Mouse (Mus musculus): Measurements from ENCODE around the gene Cela3a.
"Not testable (repeated sequence)": the region's sequence is repeated elsewhere in the genome, so short reads cannot be mapped to it uniquely, and the experiment has no call there.

The Cela3a gene

DNA sequence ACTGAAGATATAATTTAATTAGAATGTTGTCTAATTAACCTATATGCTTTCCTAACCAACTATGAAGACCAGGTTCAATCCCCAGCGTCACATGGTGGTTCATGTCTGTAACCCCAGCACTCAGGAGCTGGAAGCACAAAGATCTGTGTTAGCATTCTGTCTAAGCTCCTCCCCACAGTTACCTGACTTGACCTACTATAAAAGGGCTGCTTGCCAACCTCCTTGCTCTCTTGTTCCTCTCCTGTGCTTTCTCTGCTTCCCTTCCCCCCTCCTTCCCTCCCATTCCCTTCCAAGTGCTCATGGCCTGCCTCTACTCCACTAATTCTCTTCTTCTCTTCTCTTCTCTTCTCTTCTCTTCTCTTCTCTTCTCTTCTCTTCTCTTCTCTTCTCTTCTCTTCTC lies 5.3 kb upstream of the Cela3a start:
- no peak for DNase-seq (ENCODE audit: low read depth, low spot score)

DNA sequence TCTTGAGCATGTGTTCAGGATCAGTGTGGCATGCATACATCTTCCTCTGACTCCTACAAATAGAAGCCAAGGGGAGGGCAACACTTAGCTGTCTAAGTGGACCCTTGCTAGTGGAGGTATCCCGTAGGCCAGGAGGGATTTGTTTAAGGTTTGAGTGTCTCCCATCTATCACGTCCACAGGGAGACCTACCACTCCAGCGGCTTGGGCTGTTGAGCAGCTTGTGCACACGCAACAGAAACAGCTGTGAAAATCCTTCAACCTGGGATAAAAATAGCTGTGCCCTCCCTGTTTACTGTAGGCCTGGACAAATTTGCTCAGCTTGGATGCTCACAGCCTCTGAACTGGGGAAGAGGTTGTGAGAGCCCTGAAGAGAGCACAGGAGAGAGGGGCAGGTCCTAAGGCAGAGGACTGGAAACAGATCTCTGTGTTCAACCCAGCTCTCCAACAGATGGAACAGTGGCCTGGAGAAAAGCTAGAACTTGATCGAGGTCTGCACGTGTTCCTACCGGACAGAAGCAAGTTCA lies 2.7 kb upstream of the Cela3a start:
- DNase-seq (ENCODE audit: low read depth, low spot score), result not testable (repeated sequence)

DNA sequence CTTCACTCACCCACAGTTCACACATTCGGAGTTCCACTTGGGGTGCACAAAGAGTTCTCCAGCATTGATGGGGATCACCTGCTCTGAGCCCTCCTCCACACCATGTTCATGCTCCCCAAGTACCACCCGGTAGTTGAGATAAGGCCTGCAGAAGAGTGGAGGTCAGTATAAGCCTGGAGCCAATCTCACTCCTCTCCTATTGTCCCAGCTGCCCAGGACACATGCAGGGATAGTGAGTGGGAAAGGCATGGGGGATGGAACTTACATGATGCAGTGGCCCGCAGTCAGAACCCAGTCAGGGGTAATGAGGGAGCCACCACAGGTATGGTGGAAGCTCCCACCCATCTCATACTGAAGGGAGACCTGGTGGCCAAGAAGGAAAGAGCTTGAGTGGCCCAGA lies 4.0 kb downstream of the Cela3a start:
- DNase-seq (ENCODE audit: low read depth, low spot score), result no peak

DNA sequence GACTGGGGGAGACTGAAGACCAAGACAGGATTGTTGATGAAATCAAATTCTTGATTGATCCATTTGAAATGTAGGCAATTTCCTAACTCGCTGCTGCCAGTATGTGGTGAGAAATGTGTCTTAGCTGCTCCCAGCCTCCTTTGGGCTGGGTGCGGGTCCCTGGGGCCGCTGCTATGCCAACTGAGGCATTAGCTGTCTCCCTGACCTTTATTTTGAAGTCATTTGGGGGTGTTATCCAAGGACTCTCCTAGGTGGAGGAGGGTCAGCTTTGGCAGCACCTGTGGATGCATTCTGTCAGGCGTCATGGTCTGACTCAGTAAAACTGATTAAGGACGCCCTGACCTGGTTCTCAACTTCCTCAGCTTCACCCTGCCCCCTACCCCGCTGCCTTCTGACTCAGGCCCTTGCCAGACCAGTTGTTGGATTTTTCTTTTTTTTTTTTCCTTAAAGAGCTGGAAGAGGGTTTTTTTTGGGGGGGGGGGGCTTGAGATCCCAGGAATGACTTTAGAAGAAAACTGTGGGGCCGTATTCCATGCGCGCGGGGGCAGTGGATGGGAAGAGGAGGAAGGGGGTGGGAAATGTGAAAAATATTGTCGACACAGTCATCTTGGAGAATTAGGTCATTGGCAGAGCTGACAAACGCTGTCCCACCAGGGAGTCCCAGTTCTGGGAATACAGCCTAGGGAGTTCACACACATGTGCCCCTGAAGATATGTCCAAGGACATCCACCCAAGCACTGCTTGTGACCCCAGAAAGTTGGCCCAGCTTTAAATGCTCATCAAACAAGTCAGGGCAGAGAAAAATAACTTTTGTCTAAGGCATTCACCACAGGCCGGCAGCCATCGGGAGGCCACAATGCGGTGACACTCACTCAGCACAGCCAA lies 12.7 kb downstream of the Cela3a start:
- DNase-seq (ENCODE audit: low read depth, low spot score), result no peak

DNA sequence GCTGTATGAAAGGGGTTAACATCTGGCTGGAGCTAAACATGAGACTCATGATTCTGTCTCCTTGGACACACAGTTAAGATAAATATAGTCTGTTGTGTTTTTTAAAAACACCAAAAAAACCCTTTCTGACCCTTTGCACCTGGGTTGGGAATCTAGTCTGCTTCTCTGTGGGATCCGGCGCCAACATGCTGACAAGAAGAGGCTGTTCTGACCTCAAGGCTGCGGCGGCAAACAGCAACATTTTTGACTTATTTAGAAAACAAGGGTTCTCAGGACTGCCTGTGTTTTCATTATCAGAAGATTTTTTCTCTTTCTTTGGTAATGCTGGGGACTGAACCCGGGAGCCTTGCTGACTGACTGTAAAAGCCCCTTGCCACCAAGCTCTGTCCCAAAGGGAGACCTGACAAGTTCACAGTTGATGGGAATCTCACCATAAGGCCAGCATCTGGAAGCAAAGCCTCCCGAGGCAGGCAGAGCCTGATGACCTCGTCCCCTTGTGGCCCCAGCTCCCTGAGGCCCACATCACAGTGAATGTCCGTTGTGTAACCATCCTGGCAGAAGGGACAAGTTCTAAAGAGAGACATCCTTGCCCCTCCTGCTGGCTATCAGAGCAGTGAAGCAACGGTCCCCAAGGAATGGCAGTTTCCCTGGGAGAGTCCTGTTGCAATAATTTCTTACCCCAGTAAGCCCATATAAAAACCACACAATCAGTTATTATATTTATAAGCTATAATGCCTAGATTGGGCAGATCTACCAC lies 16.0 kb downstream of the Cela3a start:
- no peak for DNase-seq (ENCODE audit: low read depth, low spot score)

DNA sequence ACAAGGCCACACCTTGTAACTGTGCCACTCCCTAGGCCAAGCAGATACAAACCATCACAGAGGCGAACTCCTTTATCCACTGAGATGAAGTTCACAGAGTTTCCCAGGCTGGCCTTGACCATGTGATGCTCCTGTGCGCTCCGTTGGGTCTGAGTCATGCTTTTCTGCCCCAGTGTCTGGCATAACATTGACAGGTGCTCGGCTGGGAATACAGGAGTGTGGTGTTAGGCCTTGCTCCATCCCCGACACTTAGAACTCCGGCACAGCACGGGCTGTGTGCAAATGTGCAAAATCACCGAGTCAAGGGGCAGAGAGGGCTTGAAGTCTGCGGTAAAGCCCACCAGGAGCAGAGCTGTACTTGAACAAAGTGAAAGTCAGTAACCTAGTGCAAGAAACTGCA lies 16.7 kb downstream of the Cela3a start:
- DNase-seq (ENCODE audit: low read depth, low spot score), result peak; percentile 21

DNA sequence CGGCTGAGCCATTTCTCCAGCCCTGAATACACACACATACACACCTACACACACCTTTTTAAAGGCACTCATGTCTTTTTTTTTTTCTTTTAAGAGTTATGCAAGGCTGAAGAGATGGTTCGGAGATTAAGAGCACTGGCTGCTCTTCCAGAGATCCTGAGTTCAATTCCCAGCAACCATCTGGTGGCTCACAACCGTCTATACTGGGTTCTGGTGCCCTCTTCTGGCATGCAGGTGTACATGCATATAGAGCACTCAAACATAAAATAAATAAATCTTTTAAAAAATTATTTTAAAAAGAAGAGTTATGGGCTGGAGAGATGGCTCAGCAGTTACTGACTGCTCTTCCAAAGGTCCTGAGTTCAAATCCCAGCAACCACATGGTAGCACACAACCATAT lies 18.3 kb downstream of the Cela3a start:
- peak; percentile 57 for DNase-seq (ENCODE audit: low read depth, low spot score)

DNA sequence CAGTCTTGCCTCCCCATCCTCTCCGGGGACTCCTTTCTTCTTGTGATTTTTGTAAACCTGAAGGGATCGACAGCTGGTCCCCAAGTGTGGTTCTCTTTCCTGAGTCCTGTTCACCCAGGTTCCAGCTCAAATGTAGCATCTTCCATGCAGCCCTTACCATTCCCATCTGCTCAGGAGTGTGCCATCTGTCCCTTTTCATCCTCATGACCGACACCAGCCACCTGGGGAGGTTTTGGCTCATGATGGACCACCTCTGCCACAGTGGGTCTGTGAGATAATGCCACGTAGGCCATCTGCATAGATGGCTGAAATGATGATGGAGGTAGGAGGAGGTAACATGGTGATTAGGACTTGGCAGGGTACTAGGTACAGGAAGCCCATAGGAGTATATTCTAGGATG lies 19.4 kb downstream of the Cela3a start:
- no peak for DNase-seq (ENCODE audit: low read depth, low spot score)

DNA sequence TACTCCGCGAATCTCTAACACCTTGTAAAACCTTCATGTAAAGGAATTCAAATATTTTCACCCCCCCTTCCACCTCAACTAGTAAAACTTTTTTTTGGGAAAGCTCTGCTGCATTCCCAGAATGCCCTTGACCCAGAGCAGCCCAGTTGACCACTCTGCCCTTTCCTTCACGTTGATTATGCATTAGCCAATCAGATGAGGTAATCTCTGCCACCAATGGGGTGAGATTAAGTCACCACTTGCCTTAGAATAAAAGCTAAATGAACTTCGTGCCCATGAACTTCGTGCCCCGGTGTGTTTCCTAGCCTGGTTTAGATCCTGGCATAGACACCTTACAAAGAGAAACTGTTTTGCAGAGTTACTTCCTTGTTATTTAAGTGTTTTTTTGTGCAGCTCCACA lies 20.6 kb downstream of the Cela3a start:
- DNase-seq (ENCODE audit: low read depth, low spot score), result no peak

DNA sequence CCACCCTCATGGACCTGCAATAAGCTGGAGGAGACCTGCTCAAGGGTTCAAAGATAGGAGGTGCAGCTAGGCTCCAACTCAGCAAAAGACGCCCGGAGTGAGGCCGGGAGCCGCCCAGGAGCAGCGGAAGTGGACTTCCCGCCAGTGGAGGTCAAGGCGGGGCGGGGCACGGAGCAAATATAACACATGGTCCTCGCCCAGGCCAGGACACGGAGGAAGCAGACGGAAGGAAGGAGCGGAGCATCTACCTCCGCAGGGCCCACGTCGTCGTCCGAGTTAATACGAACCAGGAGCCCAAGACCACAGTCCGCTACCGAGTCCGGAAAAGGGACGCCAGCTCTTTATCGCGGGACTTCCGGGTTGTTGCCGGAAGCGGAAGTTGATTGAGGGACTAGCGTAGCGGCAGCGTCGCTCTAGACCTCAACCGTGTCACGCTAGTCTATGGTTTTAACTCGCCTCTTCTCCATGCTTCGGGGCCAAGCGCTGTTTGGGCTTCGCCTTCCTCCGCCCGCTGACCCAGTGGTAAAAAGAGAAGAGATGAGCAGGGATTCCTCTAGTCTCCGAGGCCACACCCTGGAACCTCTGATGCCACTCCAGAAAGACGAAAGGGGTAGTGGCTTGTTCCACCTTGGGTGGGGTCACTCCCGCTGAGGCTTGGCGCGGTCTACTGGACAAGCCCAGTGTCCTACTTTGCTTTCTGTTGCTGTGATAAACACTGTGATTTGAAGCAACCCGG lies 21.4 kb downstream of the Cela3a start:
- peak; percentile 93 for DNase-seq (ENCODE audit: low read depth, low spot score)

DNA sequence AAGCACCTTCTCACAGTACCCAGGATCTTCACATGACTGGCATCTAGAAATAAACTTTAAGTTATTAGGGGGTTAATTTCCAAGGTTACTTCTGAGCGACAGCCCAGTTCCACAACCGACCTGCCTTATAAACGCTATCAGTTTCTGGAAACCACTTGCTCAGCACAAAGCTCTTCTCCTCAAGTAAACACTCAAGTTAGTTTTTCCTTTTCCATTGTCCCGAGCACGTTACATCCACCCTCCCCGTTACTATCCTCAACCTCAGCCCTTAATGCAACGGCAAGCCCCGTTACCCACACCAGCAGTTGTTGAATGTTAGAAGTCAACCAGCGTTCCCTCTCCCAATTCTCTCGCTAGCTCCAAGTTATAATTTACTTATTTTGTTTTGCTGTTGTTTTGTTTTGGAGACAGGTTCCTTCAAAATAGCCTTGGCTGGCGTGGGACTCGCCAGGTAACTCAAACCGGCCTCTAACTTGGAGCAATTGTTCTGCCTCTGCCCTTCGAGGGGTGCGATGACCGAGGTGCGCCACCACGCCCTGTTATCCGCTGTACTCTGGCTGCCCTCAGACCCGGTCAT lies 22.0 kb downstream of the Cela3a start:
- no peak for DNase-seq (ENCODE audit: low read depth, low spot score)

DNA sequence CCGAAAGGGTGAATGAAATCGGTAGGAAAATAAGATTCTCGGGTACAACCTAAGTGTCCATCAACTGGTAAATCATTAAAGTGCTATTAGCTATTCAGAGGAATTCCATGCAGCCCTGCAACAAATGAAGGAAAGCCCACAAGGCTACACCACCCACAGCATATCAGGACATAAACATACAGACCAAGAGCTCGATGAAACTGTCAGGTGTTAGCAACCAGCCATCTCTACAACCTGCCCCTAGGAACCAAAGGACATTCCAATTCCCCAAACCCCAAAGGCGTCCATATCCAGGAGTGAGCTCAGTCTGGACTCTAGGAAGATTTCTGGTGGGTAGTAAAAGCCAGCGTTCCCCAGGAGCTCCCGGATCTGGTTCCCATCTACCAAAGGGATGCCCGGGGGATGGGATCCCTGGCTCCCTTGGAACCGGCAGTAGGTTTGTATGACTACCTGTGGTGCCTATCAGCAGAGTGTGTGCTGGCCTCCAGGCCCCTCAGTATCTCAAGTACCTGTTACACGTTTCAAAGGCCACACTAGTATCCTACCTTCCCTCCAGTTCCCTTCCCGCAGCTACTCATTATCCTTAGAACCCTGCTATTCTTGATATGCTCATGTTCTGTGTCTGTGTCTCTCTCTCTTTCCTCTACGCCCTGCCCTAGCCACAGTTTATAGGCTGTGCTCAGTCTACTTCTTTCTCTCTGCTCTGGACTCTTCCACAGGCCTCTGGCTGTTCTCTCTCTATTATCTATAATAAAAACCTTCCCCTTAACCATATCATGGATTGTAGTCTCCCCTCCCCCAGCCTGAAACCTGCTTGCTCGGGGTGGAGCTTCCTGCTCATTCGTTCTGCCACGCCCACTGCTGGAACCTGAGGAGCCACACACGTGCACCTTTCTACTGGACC lies 28.6 kb downstream of the Cela3a start:
- DNase-seq (ENCODE audit: low read depth, low spot score), result no peak

DNA sequence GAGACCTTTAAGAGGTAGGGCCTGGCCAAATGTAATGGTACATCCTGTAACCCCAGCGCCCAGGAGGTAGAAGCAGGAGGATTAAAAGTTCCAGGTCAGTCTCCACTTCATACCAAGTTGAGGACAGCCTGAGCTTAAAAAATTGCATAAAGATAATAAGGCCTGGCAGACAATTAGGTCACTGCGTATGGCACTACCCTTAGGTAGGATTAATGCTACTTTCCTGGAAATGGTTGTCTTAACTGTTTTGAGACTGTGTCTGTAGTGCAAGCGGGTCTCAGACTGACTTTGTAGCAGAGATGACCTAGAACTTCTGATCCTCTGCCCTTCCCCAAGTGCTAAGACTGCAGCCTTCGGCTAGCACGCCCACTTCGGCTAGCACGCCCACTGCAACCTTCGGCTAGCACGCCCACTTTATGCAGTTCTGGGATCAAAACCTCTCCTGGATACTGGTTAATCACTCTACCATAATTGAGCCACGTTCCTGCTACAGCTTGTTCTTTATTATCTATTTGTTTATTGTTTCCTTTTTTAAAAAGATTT lies 29.8 kb downstream of the Cela3a start:
- peak; percentile 56 for DNase-seq (ENCODE audit: low read depth, low spot score)

DNA sequence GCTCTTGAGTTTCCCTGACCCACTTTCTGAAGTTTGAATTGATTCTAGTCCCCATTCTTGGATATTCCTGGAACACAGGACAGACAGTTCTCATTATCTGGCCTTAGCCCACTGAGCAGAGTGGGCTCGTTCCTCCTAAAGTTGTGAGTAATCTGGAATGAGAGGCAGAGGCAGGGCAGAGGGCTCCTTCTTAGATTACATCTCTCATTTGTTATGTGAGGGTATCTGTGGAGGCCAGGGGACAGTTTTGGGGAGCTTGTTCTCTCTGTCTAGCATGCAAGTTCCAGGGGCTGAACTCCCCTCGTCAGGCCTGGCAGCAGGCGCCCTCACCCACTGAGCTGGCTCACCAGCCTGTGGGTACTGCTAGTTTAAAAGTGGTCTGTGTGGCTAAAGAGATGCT lies 30.5 kb downstream of the Cela3a start:
- DNase-seq (ENCODE audit: low read depth, low spot score), result no peak

DNA sequence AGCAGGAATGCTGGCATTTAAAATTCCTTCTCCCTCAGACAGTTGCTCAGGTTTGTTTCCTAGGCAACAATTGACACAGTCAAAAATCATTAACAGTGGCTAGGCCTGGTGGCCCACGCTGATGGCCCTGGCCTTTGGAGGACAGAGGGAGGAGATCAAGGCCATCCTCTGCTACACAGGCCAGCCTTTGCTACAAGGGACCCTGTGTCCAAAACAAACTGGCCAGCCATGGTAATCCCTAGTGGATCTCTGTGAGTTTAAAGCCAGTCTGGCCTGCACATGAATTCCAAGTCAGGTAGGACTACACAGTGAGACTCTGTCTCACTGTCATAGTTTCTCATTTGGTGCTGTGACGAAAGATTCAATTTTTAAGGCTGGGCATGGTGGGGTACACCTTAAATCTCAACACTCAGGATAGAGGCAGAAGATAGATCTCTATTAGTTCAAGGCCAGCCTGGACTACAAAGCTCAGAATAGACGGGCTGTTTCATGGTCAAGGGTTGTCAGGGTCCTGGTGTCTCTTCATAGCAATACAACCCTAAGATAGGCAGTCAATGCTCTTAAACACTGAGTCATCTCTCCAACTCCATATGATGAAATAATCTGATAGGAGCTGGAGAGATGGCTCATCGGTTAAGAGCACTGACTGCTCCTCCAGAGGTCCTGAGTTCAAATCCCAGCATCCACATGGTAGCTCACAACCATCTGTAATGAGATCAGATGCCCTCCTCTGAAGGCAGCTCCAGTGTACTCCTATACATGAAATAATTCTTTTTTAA lies 31.9 kb downstream of the Cela3a start:
- DNase-seq (ENCODE audit: low read depth, low spot score), result no peak

DNA sequence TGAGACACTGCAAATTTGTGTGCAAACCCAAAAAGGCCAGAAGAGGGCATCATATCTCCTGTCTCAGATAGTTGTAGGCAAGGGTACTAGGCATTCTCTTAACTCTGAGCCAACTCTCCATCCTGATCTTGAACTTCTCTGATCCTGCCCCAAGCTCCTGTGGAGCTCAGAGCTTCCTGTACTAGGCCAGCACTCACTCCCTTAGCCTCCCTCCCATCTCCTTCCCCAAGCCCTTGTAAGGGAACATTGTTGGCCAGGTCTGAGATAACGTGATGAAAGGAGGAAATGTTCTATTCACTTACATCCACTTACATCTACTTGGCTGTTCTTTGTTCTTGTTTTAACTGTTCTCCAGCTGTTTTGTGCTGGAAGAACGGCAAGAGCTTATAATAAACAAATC lies 32.8 kb downstream of the Cela3a start:
- DNase-seq (ENCODE audit: low read depth, low spot score), result peak; percentile 30

DNA sequence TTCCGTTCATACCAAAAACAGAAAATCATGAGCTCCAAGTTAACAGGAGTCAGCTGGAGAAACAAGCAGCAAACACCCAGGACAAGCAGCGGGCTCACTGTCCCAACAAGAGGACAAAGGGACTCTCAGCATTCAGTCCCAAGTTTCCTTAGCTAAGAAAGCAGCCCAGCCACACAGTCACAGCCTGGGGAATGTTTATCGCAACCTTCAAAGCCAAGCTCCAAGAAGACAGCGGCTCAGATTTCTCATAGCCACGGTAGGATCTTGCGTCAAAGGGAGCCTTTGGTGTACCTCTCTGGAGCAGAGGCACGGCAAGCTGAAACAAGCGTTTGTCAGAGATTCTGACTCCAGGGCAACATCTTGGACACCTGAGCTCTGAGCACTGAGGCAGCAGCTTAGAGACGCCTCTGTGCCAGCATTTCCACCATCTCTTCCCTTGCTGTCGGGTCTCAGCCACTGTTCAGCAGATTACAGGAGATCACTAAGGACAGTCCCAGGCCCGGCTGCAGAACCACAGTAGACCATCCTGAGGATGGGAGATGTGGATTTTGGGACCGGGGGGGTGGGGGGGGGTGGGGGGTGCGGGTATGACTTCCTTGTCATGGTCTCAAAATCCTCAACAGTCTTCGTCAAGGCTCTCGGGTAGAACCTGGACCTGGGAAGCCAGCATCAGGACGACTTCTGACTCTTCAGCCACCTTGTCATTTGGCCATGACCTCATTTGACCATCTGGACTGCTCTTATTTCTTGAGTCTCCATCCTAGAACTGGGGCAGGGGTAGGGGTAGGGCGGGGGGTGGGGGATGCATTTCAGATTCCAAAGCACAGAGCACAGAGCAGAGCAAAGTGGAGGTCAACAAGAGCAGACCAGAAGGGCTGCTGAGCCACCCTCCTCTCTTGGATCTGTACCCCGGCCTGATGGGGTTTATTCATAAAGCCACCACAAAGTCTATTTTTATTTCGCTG lies 34.0 kb downstream of the Cela3a start:
- peak; percentile 34 for DNase-seq (ENCODE audit: low read depth, low spot score)

DNA sequence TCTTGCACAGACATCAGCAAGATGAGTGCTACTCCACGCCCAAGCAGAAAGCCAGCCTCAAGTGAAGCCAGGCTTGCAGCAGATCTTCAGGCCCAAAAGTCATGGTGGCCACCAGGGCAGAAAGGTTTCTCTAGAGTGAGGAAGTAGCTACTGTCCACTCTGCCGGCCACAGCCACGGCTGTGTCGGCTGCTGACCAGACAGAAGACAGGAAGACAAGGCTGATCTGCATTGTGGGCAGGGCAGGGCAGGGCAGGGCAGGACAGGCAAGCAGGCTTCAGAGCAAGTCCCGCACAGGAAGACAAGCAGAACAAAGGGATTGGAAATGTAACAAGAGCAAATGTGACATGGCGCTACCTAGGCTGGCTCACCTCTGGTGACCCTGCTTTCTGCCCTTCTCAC lies 35.9 kb downstream of the Cela3a start:
- DNase-seq (ENCODE audit: low read depth, low spot score), result no peak
